Mouse (Mus musculus): Measurements from ENCODE around the gene Prmt7. TPM values are rescaled to one million over a fixed set of nuclear protein-coding genes. Genes with fewer than 3 reads are reported as not detected.

Prmt7 gene
- 32.3 to 40.1 TPM (median 35.3 TPM) in 4 replicates for total RNA-seq (2023; ENCODE audit: inconsistent age)

GRCm38 (mm10) chr8:106210821-106211345, at the start of gene Prmt7, which contains the start of gene Slc7a6os:
Prmt7 (plus strand) TSS chr8:106210936.
Slc7a6os (minus strand) TSS chr8:106210935.

GRCm38 (mm10) chr8:106168356-106169016, 42.2 kb upstream of the Prmt7 start, which contains the start of gene Slc7a6:
Slc7a6 (plus strand) TSS chr8:106168857.

Other genes starting within 250 kb of the Prmt7 start
- gene Slc12a4, start 244.8 kb upstream of the Prmt7 start, total RNA-seq (2023; ENCODE audit: inconsistent age): 10.4 to 17.1 TPM (median 12.3 TPM) in 4 replicates
- not detected in 4 replicates for gene Dpep3, start 231.5 kb upstream of the Prmt7 start, total RNA-seq (2023; ENCODE audit: inconsistent age)
- 30.7 to 40.1 TPM (median 34.2 TPM) in 4 replicates for gene Dus2, start 219.6 kb upstream of the Prmt7 start, total RNA-seq (2023; ENCODE audit: inconsistent age)
- not detected in 4 replicates for gene Dpep2nb, start 205.0 kb upstream of the Prmt7 start, total RNA-seq (2023; ENCODE audit: inconsistent age)
- 7.0 to 8.3 TPM (median 7.8 TPM) in 4 replicates for gene Ddx28, start 199.1 kb upstream of the Prmt7 start, total RNA-seq (2023; ENCODE audit: inconsistent age)
- gene Nfatc3, start 152.1 kb upstream of the Prmt7 start, total RNA-seq (2023; ENCODE audit: inconsistent age): 166 to 190 TPM (median 187 TPM) in 4 replicates
- gene Esrp2, start 74.0 kb upstream of the Prmt7 start, total RNA-seq (2023; ENCODE audit: inconsistent age): not detected in 4 replicates
- gene Pla2g15, start 60.5 kb upstream of the Prmt7 start, total RNA-seq (2023; ENCODE audit: inconsistent age): 8.8 to 11.3 TPM (median 9.7 TPM) in 4 replicates
- gene Slc7a6, start 42.1 kb upstream of the Prmt7 start, total RNA-seq (2023; ENCODE audit: inconsistent age): 29.1 to 35.1 TPM (median 30.3 TPM) in 4 replicates
- 59.9 to 68.4 TPM (median 63.9 TPM) in 4 replicates for gene Slc7a6os, start within 50 bp of the Prmt7 start, total RNA-seq (2023; ENCODE audit: inconsistent age)
- gene Smpd3, start 127.1 kb downstream of the Prmt7 start, total RNA-seq (2023; ENCODE audit: inconsistent age): 5.8 to 7.1 TPM (median 6.3 TPM) in 4 replicates
- 10.5 to 10.6 TPM (median 10.6 TPM) in 4 replicates for gene Zfp90, start 204.4 kb downstream of the Prmt7 start, total RNA-seq (2023; ENCODE audit: inconsistent age)